Mouse (Mus musculus): ENCODE data around the gene Nkapl.
"Not testable (repeated sequence)": the region's sequence is repeated elsewhere in the genome, so short reads cannot be mapped to it uniquely, and the experiment has no call there.

The Nkapl gene

DNA sequence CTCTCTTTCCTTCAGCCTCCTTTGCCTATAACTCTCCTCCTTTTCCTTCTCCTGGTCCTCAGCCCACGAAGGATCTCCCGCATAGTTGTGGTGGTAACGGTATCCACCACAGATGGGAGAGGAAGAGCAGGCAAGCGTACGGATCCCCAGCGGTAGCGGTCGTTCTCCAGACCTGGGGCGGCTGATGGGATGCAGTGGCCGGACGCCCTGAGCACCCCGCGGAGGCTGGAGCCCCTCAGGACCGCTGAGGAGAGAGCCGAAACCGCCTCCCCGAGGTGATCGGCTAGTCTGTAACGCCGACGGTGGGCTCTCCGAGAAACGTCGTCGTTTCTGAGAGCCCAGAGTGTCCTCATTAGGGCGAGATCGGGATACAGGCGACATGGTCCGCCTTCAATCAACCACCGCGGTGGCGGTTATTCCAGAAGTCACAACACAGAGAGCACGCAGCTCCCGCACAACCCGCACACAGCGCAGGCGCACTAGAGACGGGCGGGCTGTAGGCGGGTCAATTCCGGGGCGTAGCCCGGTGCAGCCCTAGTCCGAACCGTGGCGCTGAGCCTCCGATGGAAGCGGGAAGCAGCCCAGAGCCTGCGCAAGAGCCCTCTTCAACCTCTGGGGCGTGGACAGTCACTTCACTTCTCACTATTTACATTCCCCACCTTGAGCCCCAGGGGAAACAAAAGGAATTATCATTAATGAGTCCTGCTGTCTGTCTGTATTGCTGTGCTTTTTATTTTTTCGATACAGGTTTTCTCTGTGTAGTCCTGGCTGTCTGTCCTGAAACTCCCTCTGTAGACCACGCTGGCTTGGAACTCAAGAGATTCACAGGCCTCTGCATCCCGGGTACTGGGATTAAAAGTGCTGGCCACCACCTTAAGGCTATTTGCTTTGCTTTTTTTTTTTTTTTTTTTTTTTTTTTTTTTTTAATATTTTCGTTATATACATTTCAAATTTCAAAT, at the start of gene Nkapl:
Gene Nkapl, minus strand, starts transcription at position 449 of the 959 bp plus-strand sequence.
- DNase-seq (ENCODE audit: low spot score) = peak; percentile 80

DNA sequence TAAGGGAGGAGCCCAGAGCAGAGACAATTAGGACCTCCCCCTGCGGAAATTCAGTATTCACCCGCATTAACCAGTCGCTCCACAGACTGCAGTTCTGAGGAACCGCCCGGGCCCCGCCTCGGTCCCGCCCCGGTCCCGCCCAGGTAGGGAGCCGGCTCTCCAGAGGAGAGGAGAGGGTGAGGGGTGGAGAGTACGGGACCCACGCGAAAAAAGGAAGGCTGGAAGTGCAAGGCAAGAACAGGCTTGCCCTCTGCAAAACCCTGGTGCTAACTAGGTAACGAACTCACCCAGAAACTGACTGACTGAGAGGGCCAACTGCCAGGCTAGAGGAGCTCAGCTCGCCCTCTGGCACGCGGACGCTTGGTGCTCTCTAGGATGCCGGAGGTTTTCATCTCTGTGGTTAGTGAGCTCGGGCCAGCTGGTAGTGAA, 37.9 kb upstream of the Nkapl start:
- DNase-seq (ENCODE audit: low spot score) = peak; percentile 71

GRCm38 (mm10) chr13:21502296-21502695, 34.0 kb upstream of the Nkapl start:
- no peak for DNase-seq (ENCODE audit: low spot score)

DNA sequence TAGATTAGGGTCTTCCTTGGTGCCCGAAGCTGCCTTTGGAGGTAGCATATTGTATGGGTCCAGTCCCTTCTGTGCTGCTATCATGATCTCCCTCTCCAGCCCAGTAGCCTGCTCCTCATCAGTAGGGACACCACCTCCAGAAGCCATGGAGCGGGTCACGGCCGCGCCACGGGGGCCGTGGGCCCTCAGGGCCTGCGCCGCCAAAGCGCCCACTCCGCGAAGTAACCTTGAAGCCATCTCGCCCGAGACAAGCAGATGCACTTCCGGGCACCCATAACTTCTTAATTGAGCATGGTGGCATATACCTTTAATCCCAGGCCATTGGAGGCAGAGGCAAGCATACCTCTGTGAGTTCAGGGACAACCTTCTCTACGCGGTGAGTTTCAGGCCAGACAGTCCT, 32.9 kb upstream of the Nkapl start, which contains the start of gene Gm11273:
Gene Gm11273, minus strand, starts transcription at position 237 of the 400 bp plus-strand sequence.
- not testable (repeated sequence) for DNase-seq (ENCODE audit: low spot score)

DNA sequence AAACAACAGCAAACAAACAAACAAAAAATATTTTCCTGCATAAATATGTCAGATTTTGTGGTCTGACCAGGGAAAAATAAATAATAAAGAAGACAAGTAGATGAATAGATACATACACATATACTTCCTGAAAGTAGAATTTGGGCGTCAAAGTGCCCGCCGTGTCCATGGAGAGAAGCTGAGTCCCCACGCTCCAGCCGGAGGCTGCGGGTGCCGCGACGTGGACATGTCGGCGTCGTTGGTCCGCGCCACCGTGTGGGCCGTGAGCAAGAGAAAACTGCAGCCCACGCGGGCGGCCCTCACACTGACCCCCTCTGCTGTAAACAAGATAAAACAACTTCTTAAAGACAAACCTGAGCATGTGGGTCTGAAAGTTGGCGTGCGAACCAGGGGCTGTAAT, 26.8 kb upstream of the Nkapl start, which contains the start of gene AK157302:
Gene AK157302, plus strand, starts transcription at position 144 of the 400 bp plus-strand sequence.
- DNase-seq (ENCODE audit: low spot score) = no peak

DNA sequence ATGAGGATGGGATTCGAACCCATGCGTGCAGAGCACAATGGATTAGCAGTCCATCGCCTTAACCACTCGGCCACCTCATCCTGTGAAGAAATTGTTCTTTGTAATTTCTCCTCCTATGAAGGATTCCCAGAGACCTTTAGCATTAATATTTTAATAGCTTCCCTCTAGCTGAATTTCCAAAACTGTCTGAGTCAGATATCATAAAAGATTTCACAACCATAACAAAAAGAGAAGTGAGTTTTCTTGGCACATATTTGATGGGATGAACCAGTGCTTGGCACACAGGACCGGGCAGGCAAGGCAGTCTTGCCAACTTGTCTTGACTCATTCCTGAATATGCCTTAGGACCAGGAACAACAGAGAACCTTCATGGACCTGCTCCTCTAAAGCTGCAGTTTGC, 24.5 kb upstream of the Nkapl start:
- DNase-seq (ENCODE audit: low spot score) = no peak

DNA sequence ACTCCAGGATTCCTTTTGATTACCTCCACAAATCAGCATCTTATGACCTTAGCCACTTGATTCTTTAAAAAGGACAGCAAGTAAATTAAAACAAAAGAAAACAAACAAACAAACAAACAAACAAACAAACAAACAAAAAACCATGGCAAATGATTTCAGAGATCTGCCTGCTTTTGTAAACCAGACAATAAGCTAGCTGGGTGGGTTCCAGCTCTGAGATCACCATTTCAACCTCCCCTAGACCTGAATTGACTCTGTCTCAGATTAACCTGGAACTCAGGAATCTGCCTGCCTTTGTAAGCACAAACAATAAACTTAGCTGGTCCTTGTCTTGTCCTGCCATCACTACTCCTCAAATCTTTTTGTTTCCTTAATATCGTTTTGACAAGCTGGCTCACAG, 18.6 kb upstream of the Nkapl start:
- DNase-seq (ENCODE audit: low spot score) = no peak

GRCm38 (mm10) chr13:21478759-21479670, 10.7 kb upstream of the Nkapl start, which contains the start of the genes Zkscan4 and Gm10065:
Zkscan4 (plus strand) TSS chr13:21478907.
Gm10065 (minus strand) TSS chr13:21479441.
- DNase-seq (ENCODE audit: low spot score) = not testable (repeated sequence)

- DNase-seq (ENCODE audit: low spot score) = no peak
Observed at GRCm38 (mm10) chr13:21472427-21472826, 4.1 kb upstream of the Nkapl start.

- no peak for DNase-seq (ENCODE audit: low spot score)
Observed at GRCm38 (mm10) chr13:21469097-21469496, 788 bp upstream of the Nkapl start.

- no peak for DNase-seq (ENCODE audit: low spot score)
Observed at GRCm38 (mm10) chr13:21467336-21467735, 973 bp downstream of the Nkapl start.

DNA sequence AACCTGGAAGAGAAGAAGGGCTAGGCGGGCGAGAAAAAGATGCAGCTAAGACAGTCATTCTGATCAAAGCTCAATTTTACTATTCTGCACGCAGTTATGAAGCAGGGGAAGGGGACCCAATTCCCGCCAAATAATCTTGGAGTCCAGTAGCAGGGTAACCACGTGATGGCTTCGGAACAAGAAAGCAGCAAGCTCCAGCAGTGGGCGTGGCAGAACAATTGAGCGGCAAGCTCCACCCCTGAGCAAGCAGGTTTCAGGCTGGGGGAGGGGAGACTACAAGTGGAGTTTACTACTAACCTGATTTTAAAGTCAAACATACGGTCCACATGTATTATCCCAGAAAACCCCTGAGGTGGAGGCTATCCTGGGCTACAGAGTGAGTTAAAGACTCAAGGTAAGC, 5.8 kb downstream of the Nkapl start:
- DNase-seq (ENCODE audit: low spot score) = not testable (repeated sequence)

GRCm38 (mm10) chr13:21456347-21456746, 12.0 kb downstream of the Nkapl start:
- DNase-seq (ENCODE audit: low spot score) = no peak

- no peak for DNase-seq (ENCODE audit: low spot score)
Observed at GRCm38 (mm10) chr13:21454133-21454532, 14.2 kb downstream of the Nkapl start.

- peak; percentile 54 for DNase-seq (ENCODE audit: low spot score)
Observed at GRCm38 (mm10) chr13:21453449-21453848, 14.9 kb downstream of the Nkapl start, which contains the start of gene Zscan26. Zscan26 (minus strand) TSS chr13:21453730.

DNA sequence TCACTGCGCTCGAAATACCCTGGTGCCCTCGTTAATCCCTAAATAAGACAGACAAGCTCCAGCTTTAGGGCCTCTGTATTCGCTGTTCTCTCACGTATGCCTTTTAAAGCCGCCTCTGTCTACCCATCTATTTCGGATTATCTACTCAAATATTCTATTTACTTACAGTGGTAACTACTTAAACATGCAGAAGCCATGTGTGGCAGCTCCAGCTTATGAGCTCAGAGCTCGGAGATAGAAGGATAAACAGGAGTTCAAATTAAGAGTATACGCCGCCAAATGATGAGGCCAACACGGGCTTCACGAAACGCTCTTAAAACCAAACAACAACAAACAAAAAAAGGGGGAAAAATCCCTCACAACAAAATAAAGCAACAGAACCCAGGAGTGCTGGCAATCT, 15.3 kb downstream of the Nkapl start:
- DNase-seq (ENCODE audit: low spot score) = no peak

DNA sequence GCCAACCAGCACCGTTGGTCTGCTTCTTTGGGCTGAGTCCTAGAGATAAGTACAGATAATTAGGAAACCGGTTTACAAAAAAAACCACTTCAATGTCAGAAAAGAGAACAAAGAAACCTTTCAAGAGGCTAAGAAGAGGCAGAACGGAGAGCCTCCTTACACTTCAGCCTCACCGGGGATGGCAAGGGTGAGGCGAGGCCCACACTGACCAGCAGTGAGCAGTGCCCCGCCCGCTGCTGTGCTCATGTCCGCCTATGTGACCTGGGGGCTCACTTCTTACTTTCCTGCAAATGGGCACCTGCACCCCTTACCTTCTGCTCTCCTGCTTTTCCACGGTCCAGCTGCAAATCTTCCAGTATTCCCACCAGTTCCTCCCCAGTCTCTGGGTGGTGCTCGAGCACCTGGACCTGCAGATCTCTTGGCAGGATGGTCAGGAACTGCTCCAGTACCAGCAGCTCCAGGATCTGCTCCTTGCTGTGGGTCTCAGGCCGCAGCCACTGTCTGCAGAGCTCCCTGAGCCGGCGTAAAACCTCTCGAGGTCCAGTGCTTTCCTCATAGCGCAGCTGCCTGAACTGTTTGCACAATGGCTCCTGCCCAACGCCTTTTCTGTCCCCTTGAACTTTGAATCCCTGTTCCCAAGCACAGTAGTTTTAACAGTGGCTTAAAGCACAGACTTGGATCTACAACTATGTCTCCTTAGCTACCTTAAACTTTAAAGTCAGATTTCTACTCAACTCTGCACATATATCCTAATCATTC, 20.3 kb downstream of the Nkapl start:
- no peak for DNase-seq (ENCODE audit: low spot score)

DNA sequence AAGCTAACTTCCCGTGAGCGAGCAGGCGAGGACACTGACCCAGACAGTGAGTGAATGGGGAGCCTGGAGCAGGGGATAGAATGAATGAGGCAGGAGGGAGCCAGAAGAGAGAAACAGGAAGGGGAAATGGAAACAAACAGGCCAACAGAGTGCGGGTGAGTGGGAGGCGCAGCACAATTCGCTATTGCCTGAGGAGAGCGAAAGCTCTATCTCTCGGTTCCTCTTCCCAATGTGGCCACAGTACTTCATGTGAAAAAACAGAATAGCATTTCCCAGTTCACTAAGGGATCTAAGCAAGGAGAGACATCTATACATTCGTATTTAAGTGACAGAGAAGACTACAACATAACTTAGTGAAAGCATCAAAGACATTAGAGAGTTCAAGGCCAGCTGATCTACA, 21.5 kb downstream of the Nkapl start:
- DNase-seq (ENCODE audit: low spot score) = no peak

DNA sequence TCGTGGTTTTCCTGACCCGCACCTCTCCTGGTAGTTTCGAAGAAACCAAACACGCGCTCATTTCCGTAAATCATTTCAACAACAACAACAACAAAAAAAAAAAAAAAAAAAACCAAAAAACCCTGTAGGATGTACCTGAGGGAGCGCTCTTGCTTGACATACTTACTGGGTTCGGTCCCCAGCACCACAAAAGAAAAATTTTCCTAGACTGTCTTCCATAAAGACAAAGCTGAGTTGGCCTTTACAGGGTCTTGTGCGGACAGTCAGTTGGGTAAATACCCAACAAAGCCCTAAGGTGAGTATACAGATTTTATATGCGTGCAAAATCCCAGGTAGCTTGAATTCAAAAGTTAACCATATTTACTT, 27.1 kb downstream of the Nkapl start:
- no peak for DNase-seq (ENCODE audit: low spot score)

GRCm38 (mm10) chr13:21440503-21441206, 27.7 kb downstream of the Nkapl start, which contains the start of gene Pgbd1:
Pgbd1 (minus strand) TSS chr13:21441058.
- DNase-seq (ENCODE audit: low spot score) = peak; percentile 39

- no peak for DNase-seq (ENCODE audit: low spot score)
Observed at GRCm38 (mm10) chr13:21435476-21435875, 32.8 kb downstream of the Nkapl start.

Data from spleen, adult 12 weeks (tissue).